Mouse (Mus musculus): ENCODE data around the gene Snx27.

DNA sequence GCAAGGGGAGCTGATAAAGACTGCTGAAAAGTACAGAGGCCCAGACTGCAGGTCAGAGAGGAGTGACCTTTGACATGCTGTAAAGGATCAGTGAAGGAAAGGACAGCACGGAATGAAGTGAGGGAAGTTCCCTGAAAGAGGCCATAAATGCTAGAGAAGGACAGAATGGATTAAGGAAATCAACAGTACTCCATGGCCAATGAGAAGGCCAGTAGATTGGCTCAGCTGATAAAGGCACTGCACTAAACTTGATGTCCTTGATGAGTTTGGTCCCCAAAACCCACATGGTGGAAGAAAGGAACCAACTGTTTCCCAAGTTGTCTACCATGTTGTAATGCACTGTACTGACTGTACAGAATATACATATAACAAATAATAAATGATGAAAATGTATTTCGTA, 55.8 kb downstream of the Snx27 start:
- TF ChIP-seq POLR2A (IDR thresholded peaks at IDR 0.05; ENCODE audit: control insufficient read depth, low read depth, low read length) (no peak), CTCF (IDR thresholded peaks at IDR 0.05; ENCODE audit: control insufficient read depth, insufficient read depth, insufficient replicate concordance, low read depth, low read length) (no peak)

All from testis, adult 2 months (tissue).